Mouse (Mus musculus): Measurements from ENCODE around the gene Mcm9.
A peak's percentile ranks its signal among the peaks of the same experiment; 100 is the strongest.
"Not testable (repeated sequence)": the region's sequence is repeated elsewhere in the genome, so short reads cannot be mapped to it uniquely, and the experiment has no call there.

Gene Mcm9

GRCm38 (mm10) chr10:53630339-53630738 is at the start of gene Mcm9:
TSS of gene Mcm9 (minus strand) at chr10:53630439.
- not testable (repeated sequence) for DNase-seq

GRCm38 (mm10) chr10:53661788-53662187 is 31.5 kb upstream of the Mcm9 start:
- DNase-seq = no peak

- DNase-seq = peak; percentile 4
Measured at GRCm38 (mm10) chr10:53654239-53654638, 24.0 kb upstream of the Mcm9 start.

- DNase-seq = no peak
Measured at GRCm38 (mm10) chr10:53650683-53651082, 20.4 kb upstream of the Mcm9 start.

GRCm38 (mm10) chr10:53641507-53641906 is 11.3 kb upstream of the Mcm9 start:
- DNase-seq = peak; percentile 15

GRCm38 (mm10) chr10:53635246-53635971 is 5.2 kb upstream of the Mcm9 start:
- DNase-seq = peak; percentile 23

GRCm38 (mm10) chr10:53634160-53634559 is 3.9 kb upstream of the Mcm9 start:
- no peak for DNase-seq

GRCm38 (mm10) chr10:53629918-53630250 is 355 bp downstream of the Mcm9 start:
- peak; percentile 94 for DNase-seq

- DNase-seq = peak; percentile 95
Measured at GRCm38 (mm10) chr10:53629247-53629917, 857 bp downstream of the Mcm9 start.

GRCm38 (mm10) chr10:53615850-53616616 is 14.2 kb downstream of the Mcm9 start:
- no peak for DNase-seq

GRCm38 (mm10) chr10:53613955-53614354 is 16.3 kb downstream of the Mcm9 start:
- peak; percentile 33 for DNase-seq

GRCm38 (mm10) chr10:53612172-53612571 is 18.1 kb downstream of the Mcm9 start:
- DNase-seq = no peak

- no peak for DNase-seq
Measured at GRCm38 (mm10) chr10:53608274-53608673, 22.0 kb downstream of the Mcm9 start.

- no peak for DNase-seq
Measured at GRCm38 (mm10) chr10:53605328-53605727, 24.9 kb downstream of the Mcm9 start.

GRCm38 (mm10) chr10:53598821-53599220 is 31.4 kb downstream of the Mcm9 start:
- DNase-seq = no peak

GRCm38 (mm10) chr10:53597121-53597881 is 32.9 kb downstream of the Mcm9 start:
- peak; percentile 58 for DNase-seq

- peak; percentile 95 for DNase-seq
Measured at GRCm38 (mm10) chr10:53596677-53597120, 33.5 kb downstream of the Mcm9 start, which contains the start of gene Asf1a. TSS of gene Asf1a (plus strand) at chr10:53596757.

GRCm38 (mm10) chr10:53595744-53596676 is 34.2 kb downstream of the Mcm9 start:
- peak; percentile 76 for DNase-seq

- DNase-seq = no peak
Measured at GRCm38 (mm10) chr10:53585777-53586176, 44.5 kb downstream of the Mcm9 start.

GRCm38 (mm10) chr10:53581087-53581486 is 49.2 kb downstream of the Mcm9 start:
- no peak for DNase-seq

GRCm38 (mm10) chr10:53580621-53581081 is 49.6 kb downstream of the Mcm9 start:
- DNase-seq = peak; percentile 42

All from kidney, adult 18-20 months (tissue).